Mouse (Mus musculus) adrenal gland, postnatal 4 days (tissue): ENCODE results near the gene Hacd3. TPM values are rescaled to one million over a fixed set of nuclear protein-coding genes. Genes with fewer than 3 reads are reported as not detected.

Source experiments
- DNase-seq, 2 experiments: peaks; one replicate each; pipeline ENCODE4 v3.0.0; 2021 to 2022; ENCODE audit warnings: low spot score in 2 of 2, mixed read lengths in 2 of 2
- microRNA-seq: library from miRNA; unstranded; fragments of <30 nt; microRNA quantifications from one replicate; pipeline ENCODE4 v1.2.0, GENCODE M21; 2021
- total RNA-seq, 2 experiments: library from RNA; stranded (reverse); gene quantifications; 2 replicates each; pipeline ENCODE4 v1.2.3; 2021

Hacd3 gene
- total RNA-seq, 2 experiments from 2014 or later = 201 to 209 TPM

DNA sequence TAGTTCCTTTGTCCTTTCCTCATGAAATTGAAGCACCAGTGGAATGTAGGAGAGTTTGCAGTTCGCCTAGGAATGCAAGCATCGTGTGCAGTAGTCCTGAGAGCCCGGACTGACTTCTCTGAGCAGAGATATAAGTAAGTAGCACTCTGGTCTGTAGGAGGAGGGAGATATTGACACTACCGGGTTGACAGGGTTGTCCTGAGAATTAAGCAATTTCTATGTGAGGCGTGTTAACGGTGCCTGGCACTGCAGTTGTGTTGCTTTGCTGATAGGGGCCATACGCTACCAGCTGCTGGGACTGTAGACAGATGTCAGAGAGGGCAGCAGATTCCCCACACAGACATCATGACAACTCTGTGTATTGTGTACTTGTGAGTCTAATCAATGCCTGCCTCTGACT is 68.3 kb downstream of the Hacd3 start:
- DNase-seq = no peak

DNA sequence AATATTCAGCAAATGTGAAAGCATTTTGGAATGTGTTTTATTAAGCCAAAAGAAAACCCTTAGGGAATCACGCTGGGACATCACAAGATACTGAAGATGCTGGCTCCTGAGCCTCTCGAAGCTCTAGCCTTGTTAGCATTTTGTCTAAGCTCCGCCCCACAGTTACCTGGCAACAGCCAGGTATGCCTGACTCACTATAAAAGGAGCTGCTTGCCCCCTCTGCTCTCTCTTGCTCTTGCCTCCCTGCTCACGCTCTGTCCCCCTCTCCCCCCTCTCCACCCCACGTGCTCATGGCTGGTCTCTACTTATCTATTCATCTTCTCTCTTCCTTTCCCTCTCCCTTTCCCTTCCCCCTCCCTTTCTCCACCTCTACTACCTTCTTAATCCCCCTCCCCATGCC is 69.4 kb downstream of the Hacd3 start:
- no peak for DNase-seq

DNA sequence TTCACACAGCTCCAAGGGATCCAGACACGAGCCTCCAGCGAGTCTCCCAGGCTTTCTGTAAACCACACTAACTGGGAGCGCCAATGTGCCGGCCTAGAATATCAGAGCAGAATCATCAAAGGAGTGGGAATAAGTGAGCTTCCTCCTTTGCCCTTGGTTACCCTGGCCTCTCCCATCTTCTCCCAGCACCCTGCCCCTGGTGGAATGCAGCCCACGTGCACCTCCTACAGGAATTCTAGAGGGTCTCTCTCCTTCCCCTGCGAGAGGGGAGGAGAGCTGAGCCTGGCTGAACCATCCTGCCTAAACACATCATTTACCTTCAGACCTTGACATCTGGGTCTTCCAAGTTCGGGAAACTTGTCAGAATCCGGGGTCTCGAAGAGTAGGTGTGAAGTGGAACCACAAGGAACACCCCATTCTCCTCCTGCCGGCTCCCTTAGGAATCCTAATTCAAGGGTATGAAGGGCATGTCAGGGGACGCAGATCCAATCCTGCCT is 70.3 kb downstream of the Hacd3 start, which contains the start of gene Slc24a1:
Slc24a1 (minus strand) TSS at position 447 of the 497 bp plus-strand sequence.
- DNase-seq = no peak

DNA sequence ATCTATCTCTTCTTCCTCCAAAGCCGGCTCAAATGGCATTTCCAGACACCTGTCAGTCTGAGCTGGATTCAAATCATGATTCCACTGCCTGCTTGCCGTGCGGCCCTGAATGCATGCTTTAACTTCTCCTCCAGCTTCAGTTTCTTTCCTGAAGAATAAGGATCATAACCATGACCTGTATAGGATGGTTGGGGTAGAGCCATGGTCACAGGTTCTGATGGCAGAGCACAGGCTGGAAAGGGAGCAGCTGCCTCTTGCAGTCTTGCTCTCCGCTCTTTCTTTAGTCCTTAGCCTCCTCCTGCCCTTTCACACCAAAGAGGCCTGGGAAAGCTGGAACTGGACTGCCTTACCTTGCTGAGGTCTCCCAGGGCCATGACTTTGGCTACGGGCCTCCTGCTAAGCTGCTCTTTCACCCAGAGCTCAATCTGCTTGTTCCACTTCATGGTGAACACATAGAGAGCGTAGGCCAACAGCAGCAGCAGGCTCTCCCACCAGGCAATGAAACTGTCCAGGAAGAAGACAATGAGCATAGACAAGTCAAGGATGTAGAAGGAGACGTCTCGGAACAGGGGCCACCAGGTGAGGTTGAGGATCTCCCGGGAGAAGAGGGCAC is 73.9 kb downstream of the Hacd3 start:
- no peak for DNase-seq

DNA sequence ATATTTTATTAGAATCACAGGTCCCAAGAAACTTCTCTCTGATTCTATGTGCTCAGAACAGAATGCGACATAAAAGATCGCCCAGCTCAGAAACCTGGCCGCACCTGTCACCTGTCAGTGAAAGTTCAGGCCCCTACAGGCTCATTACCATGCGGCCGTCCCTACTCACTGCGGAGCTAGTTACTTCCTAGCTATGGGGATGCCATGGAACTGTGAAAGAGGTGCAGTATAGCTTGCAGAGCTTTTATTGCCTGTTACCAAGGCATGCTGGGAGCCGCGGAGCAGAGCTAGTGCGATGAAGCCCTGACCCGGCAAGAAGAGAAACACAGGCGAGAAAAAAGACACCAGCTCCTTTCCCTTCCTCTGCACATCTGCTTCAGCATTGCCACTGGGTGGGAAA is 77.5 kb downstream of the Hacd3 start:
- DNase-seq = no peak

DNA sequence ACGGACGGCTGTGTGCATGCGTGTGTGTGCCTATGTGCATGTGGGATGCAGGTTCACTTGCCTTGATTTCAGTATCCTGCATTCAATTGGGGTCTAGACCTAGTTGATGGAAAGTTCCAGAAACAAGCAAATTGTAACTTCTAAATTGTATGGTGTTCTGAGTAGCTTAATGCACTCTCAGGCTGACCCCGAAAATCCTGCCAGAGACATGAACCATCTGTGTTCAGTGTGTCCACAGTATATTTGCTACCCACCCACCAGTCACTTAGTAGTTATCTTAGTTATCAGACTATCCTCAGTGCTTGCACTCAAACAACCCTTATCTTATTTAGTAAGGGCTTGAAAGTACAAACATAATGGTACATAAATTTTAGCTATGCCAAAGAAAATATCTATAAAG is 79.8 kb downstream of the Hacd3 start:
- no peak for DNase-seq

DNA sequence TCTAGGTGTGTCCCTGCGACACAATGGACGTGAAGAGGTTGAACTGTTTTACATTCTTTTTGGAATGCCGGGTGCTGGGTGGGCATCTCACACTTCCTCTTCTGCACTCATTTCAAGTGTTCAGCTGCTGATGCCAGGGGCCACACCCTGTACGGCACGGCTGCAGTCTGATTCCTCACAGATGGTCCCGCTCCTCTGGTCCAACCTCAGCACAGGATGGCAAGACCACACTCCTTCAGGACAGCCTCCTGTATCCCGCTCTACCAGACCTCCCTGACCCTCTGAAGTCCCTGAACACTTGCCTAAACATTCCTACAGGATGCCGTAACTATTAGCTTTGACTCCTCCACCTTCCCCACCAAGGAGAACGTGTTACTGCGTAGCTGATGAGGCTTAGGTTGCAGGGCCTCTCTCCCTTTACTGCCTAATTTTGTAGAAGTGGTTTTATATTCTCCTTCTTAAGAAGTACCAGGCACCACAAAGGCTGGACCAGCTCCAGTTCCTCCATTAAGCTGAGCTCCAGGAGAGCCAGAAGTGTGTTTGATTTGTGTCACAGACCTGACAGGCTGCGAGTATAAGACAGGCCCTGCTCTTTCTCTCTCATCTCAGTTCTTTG is 80.7 kb downstream of the Hacd3 start:
- DNase-seq = no peak

DNA sequence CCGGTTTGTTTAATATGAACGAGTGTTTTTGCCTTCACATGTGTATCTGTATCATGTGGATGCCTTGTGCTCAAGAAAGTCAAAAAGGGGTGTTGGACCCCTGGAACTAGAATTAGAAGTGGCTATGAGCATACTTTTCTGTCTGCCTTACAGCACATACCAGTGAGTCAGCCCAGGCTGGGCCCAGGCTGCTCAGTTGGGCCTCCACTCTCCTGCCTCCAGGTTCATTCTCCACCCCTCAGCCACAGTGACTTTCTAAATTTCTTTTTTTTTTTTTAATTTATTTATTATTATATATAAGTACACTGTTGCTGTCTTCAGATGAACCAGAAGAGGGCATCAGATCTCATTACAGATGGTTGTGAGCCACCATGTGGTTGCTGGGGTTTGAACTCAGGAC is 81.7 kb downstream of the Hacd3 start:
- DNase-seq = no peak

DNA sequence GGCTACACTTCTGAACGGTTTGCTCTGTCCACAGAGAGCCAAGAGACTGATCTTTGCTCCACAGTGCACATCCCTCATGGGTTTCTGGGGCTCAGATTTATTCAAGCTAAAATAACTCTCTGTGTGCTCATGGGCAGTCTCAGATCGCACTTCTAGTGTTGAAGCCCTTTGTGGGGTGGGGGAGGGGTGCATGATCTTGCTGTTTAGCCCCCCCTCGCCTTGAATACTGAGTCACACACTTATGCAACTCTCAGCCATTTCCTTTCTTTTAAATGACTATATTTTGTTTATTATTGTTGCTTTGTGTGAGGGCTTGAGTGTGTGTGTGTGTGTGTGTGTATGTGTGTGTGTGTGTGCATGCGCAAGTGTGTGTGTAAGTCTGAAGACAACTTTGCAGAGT is 82.2 kb downstream of the Hacd3 start:
- no peak for DNase-seq

DNA sequence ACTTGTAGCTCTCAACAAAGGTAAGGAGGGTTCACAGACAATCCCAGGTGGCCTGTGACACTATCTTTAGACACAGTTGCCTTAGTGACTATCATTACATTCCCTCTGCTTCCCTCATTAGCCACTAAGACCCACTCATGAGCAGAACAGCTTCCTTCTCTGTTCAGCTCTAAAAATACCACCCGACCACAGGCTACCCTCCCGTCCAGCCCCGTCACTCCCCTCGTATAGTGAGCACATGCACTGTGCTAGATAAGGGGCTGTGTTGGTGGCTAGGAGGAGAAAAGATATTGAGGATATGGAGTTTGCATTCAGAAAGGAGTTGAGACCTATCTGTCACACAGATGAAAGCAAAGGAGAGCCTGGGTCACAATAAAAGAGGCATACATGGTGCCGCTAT is 83.0 kb downstream of the Hacd3 start:
- DNase-seq = no peak

DNA sequence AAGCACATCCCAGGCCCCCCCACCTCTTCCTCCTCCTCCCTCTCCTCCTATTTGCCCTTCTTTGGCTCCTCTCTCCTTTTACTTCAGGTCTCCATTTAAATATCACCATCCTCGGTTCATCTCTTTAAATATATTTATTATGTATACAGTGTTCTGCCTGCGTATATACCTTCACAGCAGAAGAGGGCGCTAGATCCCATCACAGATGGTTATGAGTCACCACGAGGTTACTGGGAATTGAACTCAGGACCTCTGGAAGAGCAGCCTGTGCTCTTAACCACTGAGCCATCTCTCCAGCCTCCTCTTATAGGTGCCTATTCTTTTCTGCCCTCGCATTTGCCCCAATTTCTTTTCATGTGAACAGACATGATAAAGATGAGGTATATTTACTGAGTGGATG is 84.0 kb downstream of the Hacd3 start:
- DNase-seq = no peak

Small RNA genes lying within 50 kb of the gene (microRNA-seq; reads per million reads assigned to microRNA genes)
- not detected for gene Gm25640

Other genes with a start within 250 kb of the Hacd3 start
- gene Dennd4a, start 210.4 kb downstream of the Hacd3 start, total RNA-seq = 10 to 100 TPM; 19.5 to 21.8 TPM
- gene Slc24a1, start 70.1 kb downstream of the Hacd3 start, total RNA-seq = under 1 TPM in 1 of 2 experiments, not detected in 1; 0.08 TPM
- 10 to 100 TPM; 36.8 to 37.0 TPM for gene Ints14, start 60.8 kb downstream of the Hacd3 start, total RNA-seq
- 10 to 100 TPM; 94.2 to 94.8 TPM for gene Dpp8, start 10.7 kb upstream of the Hacd3 start, total RNA-seq
- 10 to 100 TPM; 36.6 to 41.9 TPM for gene Igdcc4, start 79.8 kb upstream of the Hacd3 start, total RNA-seq
- 1 to 10 TPM; 2.2 to 3.6 TPM for gene Igdcc3, start 119.5 kb upstream of the Hacd3 start, total RNA-seq
- 10 to 100 TPM; 23.2 to 27.0 TPM for gene Parp16, start 173.7 kb upstream of the Hacd3 start, total RNA-seq
- 1 to 10 TPM; 4.8 to 7.6 TPM for gene Cilp, start 243.5 kb upstream of the Hacd3 start, total RNA-seq